Mouse (Mus musculus): Measurements from ENCODE around the gene Vasn. TPM values are rescaled to one million over a fixed set of nuclear protein-coding genes. Genes with fewer than 3 reads are reported as not detected.

Gene Vasn
- total and polyA plus RNA-seq, 3 experiments, result 2.0 to 5.0 (median 2.2) TPM

- H3K4me2 ChIP-seq (ENCODE audit: insufficient read depth, low read depth, poor library complexity, severe bottlenecking), result no peak overlapping the region
- H3K9ac ChIP-seq (ENCODE audit: insufficient read depth, low read depth), result no peak overlapping the region
- TF ChIP-seq GABPA (IDR thresholded peaks at IDR 0.05; ENCODE audit: insufficient replicate concordance, low read depth, low read length), result no peak
- TF ChIP-seq USF1 (IDR thresholded peaks at IDR 0.05; ENCODE audit: low read depth, low read length), result no peak
- TF ChIP-seq SIN3A (IDR thresholded peaks at IDR 0.05; ENCODE audit: low read length), result no peak
- TF ChIP-seq ZMIZ1 (IDR thresholded peaks at IDR 0.05; ENCODE audit: low read depth, low read length), result no peak
- TF ChIP-seq MYC (IDR thresholded peaks at IDR 0.05; ENCODE audit: low read depth, low read length), result no peak
- no peak for TF ChIP-seq ETS1 (conservative IDR thresholded peaks at IDR 0.05; ENCODE audit: low read depth, low read length)
- TF ChIP-seq HCFC1 (IDR thresholded peaks at IDR 0.05; ENCODE audit: low read depth, low read length), result no peak
- TF ChIP-seq SMC3 (IDR thresholded peaks at IDR 0.05; ENCODE audit: low read depth, low read length), result no peak
- TF ChIP-seq JUND (conservative IDR thresholded peaks at IDR 0.05; ENCODE audit: low read depth, low read length), result no peak
- TF ChIP-seq ELF1 (IDR thresholded peaks at IDR 0.05; ENCODE audit: low read depth, low read length), result no peak
- no peak for TF ChIP-seq JUN (IDR thresholded peaks at IDR 0.05; ENCODE audit: insufficient read depth, low read depth, low read length)
- TF ChIP-seq NELFE (IDR thresholded peaks at IDR 0.05; ENCODE audit: low read depth, low read length), result no peak
- TF ChIP-seq MAZ (IDR thresholded peaks at IDR 0.05; ENCODE audit: low read depth, low read length), result no peak
- no peak for DNase-seq (ENCODE audit: extremely low read depth)
- no peaks in the 10 kb centered on the region for H3K36me3 ChIP-seq (replicated peaks in 1 of 2; ENCODE audit: control insufficient read depth in 1 of 2, insufficient read depth in 1 of 2, low read length in 1 of 2)
- H3K4me3 ChIP-seq (replicated peaks in 1 of 3; ENCODE audit: low read depth in 2 of 3, low read length in 2 of 3, poor library complexity in 1 of 3), result no peak overlapping the region
- peaks cover 17 to 35% of the 10 kb centered on the region in 2 experiments for H3K4me1 ChIP-seq (ENCODE audit: control insufficient read depth in 1 of 2, insufficient read depth in 2 of 2)
- in situ Hi-C loops (cut with MboI; ENCODE audit: low pct_ligation_motif_present, low pct_unique_long_range_greater_than_20kb, low sequenced_read_pairs) (no loop called here), dilution Hi-C loops (cut with MboI; ENCODE audit: extremely low pct_ligation_motif_present, extremely low pct_unique_long_range_greater_than_20kb, low sequenced_read_pairs) (no loop called here)
- H3K79me2 ChIP-seq (replicated peaks; ENCODE audit: control insufficient read depth, extremely low read depth, insufficient read depth, poor library complexity, severe bottlenecking), result no peaks in the 10 kb centered on the region
- no peaks in the 10 kb centered on the region for H3K9me3 ChIP-seq (replicated peaks; ENCODE audit: low read length)
- peaks cover 30% of the 10 kb centered on the region for H3K27me3 ChIP-seq (replicated peaks)
- no peak overlapping the region for H3K27ac ChIP-seq (ENCODE audit: insufficient read depth, low read depth)
These were observed 43.5 kb upstream of the Vasn start for GRCm38 (mm10) chr16:4596141-4596728.

- peaks cover 30% of the 10 kb centered on the region for H3K27me3 ChIP-seq (replicated peaks)
- H3K4me2 ChIP-seq (ENCODE audit: insufficient read depth, low read depth, poor library complexity, severe bottlenecking), result no peak overlapping the region
- TF ChIP-seq SIN3A (IDR thresholded peaks at IDR 0.05; ENCODE audit: low read length), result no peak
- TF ChIP-seq E2F4 (IDR thresholded peaks at IDR 0.05; ENCODE audit: insufficient replicate concordance, low read depth, low read length), result no peak
- no peak for TF ChIP-seq ELF1 (IDR thresholded peaks at IDR 0.05; ENCODE audit: low read depth, low read length)
- no peak for TF ChIP-seq BHLHE40 (IDR thresholded peaks at IDR 0.05; ENCODE audit: low read depth, low read length)
- TF ChIP-seq POLR2AphosphoS2 (IDR thresholded peaks at IDR 0.05; ENCODE audit: low read depth, low read length), result no peak
- TF ChIP-seq MEF2A (IDR thresholded peaks at IDR 0.05; ENCODE audit: borderline replicate concordance, low read depth, low read length), result no peak
- TF ChIP-seq SMC3 (IDR thresholded peaks at IDR 0.05; ENCODE audit: low read depth, low read length), result no peak
- TF ChIP-seq RCOR1 (conservative IDR thresholded peaks at IDR 0.05; ENCODE audit: low read depth, low read length), result no peak
- TF ChIP-seq MAZ (IDR thresholded peaks at IDR 0.05; ENCODE audit: low read depth, low read length), result no peak
- TF ChIP-seq IRF4 (IDR thresholded peaks at IDR 0.05; ENCODE audit: low read depth, low read length), result no peak
- TF ChIP-seq RAD21 (IDR thresholded peaks at IDR 0.05; ENCODE audit: low read depth, low read length), result no peak
- no peak for TF ChIP-seq CHD2 (IDR thresholded peaks at IDR 0.05; ENCODE audit: low read length)
- no peak for TF ChIP-seq NELFE (IDR thresholded peaks at IDR 0.05; ENCODE audit: low read depth, low read length)
- TF ChIP-seq HCFC1 (IDR thresholded peaks at IDR 0.05; ENCODE audit: low read depth, low read length), result no peak
- no peak for TF ChIP-seq POLR2A (IDR thresholded peaks at IDR 0.05; ENCODE audit: low read depth, low read length)
- no peaks in the 10 kb centered on the region for H3K79me2 ChIP-seq (replicated peaks; ENCODE audit: control insufficient read depth, extremely low read depth, insufficient read depth, poor library complexity, severe bottlenecking)
- no peak overlapping the region for H3K4me3 ChIP-seq (replicated peaks in 1 of 3; ENCODE audit: low read depth in 2 of 3, low read length in 2 of 3, poor library complexity in 1 of 3)
- no peaks in the 10 kb centered on the region for H3K9me3 ChIP-seq (replicated peaks; ENCODE audit: low read length)
- no peak overlapping the region for H3K9ac ChIP-seq (ENCODE audit: insufficient read depth, low read depth)
- DNase-seq (ENCODE audit: extremely low read depth), result no peak
- dilution Hi-C loops (cut with MboI; ENCODE audit: extremely low pct_ligation_motif_present, extremely low pct_unique_long_range_greater_than_20kb, low sequenced_read_pairs), result no loop called here
- peaks cover 17 to 35% of the 10 kb centered on the region in 2 experiments for H3K4me1 ChIP-seq (ENCODE audit: control insufficient read depth in 1 of 2, insufficient read depth in 2 of 2)
- H3K36me3 ChIP-seq (replicated peaks in 1 of 2; ENCODE audit: control insufficient read depth in 1 of 2, insufficient read depth in 1 of 2, low read length in 1 of 2), result no peaks in the 10 kb centered on the region
- no peak overlapping the region for H3K27ac ChIP-seq (ENCODE audit: insufficient read depth, low read depth)
- in situ Hi-C loops (cut with MboI; ENCODE audit: low pct_ligation_motif_present, low pct_unique_long_range_greater_than_20kb, low sequenced_read_pairs), result no loop called here
These were observed 42.9 kb upstream of the Vasn start for GRCm38 (mm10) chr16:4596836-4597235.

Measured in CH12.LX (cell line).